Mouse (Mus musculus) liver, embryonic 13.5 days (tissue): ENCODE data around the gene Zmiz1. TPM values are rescaled to one million over a fixed set of nuclear protein-coding genes. Genes with fewer than 3 reads are reported as not detected.

Source experiments
- ATAC-seq: fragments of 200-750 bp; cut with Nextera tagmentation; 2 replicates; pipeline ENCODE4 v1.8.0; 2017; ENCODE audit warnings: low read depth, mild to moderate bottlenecking, moderate number of reproducible peaks, moderate library complexity
- DNase-seq: peaks from one replicate; pipeline ENCODE4 v3.0.0; 2022
- H3K27ac ChIP-seq: fragments of 300-500 bp; sonication (generic); 2 replicates; pipeline ENCODE4 v1.5.1; 2015; ENCODE audit warnings: moderate library complexity, mild to moderate bottlenecking, inconsistent platforms
- H3K27me3 ChIP-seq: fragments of 300-500 bp; sonication (generic); 2 replicates; pipeline ENCODE4 v1.6.1; 2015; ENCODE audit warnings: mild to moderate bottlenecking, inconsistent platforms
- H3K36me3 ChIP-seq: fragments of 300-500 bp; sonication (generic); 2 replicates; pipeline ENCODE4 v1.6.1; 2015; ENCODE audit warnings: mild to moderate bottlenecking, inconsistent platforms
- H3K4me1 ChIP-seq: fragments of 300-500 bp; sonication (generic); replicated peaks from 2 replicates; pipeline ENCODE4 v1.6.1; 2015; ENCODE audit warnings: inconsistent platforms
- H3K4me2 ChIP-seq: fragments of 300-500 bp; sonication (generic); 2 replicates; pipeline ENCODE4 v1.6.1; 2015; ENCODE audit warnings: inconsistent platforms, mild to moderate bottlenecking, moderate library complexity
- H3K4me3 ChIP-seq: fragments of 300-500 bp; sonication (generic); replicated peaks from 2 replicates; pipeline ENCODE4 v1.5.1; 2015; ENCODE audit warnings: mild to moderate bottlenecking, inconsistent platforms
- H3K9ac ChIP-seq: fragments of 300-500 bp; sonication (generic); 2 replicates; pipeline ENCODE4 v1.6.1; 2015; ENCODE audit warnings: mild to moderate bottlenecking, inconsistent platforms
- H3K9me3 ChIP-seq: fragments of 300-500 bp; sonication (generic); replicated peaks from 2 replicates; pipeline ENCODE4 v1.6.1; 2016; ENCODE audit warnings: inconsistent platforms
- WGBS: fragments of 180-500 bp; shearing (Covaris S2); methylation state at CpG from one replicate; pipeline ENCODE4 v1.1.7; 2015; ENCODE audit not compliant: insufficient replicate concordance; 5-methylcytosine and 5-hydroxymethylcytosine counted together
- polyA plus RNA-seq: library from polyadenylated mRNA; unstranded; fragments of >200 nt; fragmentation: Nextera tagmentation; extraction: Ambion mirVana; gene quantifications from 2 replicates; pipeline ENCODE4 v1.2.1, GENCODE M21; 2015

The Zmiz1 gene
- polyA plus RNA-seq, 1 experiment from 2014 or later, result 4.5 TPM

DNA sequence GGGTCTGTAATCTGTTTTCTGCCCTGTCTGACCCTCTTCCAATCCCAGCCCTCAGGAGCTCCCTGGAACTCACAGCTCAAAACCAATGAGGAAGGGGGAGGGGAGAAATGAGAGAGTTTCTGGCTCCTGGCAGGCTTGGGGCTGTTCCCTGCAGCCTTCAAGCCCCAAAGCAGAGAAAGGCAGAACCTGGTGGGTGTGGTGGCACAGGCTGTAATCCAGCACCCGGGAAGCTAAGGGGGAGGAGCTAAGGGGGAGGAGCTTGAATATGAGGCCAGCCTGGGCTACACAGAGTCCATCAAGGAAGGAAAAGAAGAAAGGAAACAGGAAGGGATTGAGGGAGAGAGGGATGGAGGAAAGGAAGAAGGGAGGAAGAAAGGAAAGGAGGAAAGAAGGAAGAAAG, 18.9 kb upstream of the Zmiz1 start:
- Histone ChIP-seq H3K4me2 (no peak overlapping the region), H3K4me1 (peaks cover 19% of the 10 kb centered on the region), H3K9ac (no peak overlapping the region), H3K27me3 (no peaks in the 10 kb centered on the region), H3K9me3 (no peaks in the 10 kb centered on the region), H3K36me3 (no peaks in the 10 kb centered on the region), H3K27ac (no peak overlapping the region), H3K4me3 (no peak overlapping the region)
- no peak for ATAC-seq
- no peak for DNase-seq
- 4% methylated on average over 1 of the region's 1 CpGs for WGBS

DNA sequence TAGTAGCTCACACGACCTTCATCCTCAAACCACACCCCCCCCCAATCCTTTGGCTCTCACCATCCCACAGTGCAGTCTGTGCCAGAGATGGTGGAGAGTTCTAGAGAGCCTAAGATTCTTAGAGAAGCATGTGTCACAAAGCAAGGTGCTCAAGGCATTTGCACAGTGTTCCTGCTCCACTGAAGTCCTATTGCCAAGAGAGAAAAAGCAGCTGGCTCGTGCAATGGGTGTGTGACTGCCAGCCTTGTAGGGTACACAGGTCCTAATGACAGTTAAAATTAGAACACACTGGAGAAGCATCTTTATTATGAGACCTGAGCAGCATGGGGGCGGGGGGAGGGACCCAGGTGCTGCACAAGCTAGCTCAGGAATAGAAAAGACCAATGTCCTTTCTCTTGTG, 18.2 kb upstream of the Zmiz1 start:
- peaks cover 19% of the 10 kb centered on the region for H3K4me1 ChIP-seq
- ATAC-seq (no peak), DNase-seq (no peak)
- H3K27me3 ChIP-seq, result no peaks in the 10 kb centered on the region
- H3K27ac ChIP-seq, result no peak overlapping the region
- no peaks in the 10 kb centered on the region for H3K9me3 ChIP-seq
- no peak overlapping the region for H3K4me3 ChIP-seq
- H3K4me2 ChIP-seq, result no peak overlapping the region
- H3K9ac ChIP-seq, result no peak overlapping the region
- 44% methylated on average over 3 of the region's 3 CpGs for WGBS
- no peaks in the 10 kb centered on the region for H3K36me3 ChIP-seq

DNA sequence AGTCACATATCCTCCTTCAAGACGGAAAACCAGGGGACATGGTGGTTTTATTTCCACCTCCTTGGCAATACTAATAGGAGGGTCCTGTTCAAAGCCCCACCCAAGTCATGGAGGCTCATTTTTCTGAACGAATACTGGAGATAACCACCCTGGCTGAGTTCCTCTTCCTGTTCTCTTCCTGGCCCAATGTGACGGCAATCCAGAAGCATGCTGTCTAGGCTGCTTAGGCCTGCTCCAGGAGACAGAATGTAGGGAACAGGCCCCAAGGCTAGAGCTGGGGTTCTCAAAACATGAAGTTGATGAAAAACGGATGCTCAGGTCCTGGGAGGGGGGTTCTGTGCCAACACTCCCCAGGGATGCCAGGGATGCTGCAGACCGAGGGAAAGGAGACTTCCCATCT, 17.5 kb upstream of the Zmiz1 start:
- Histone ChIP-seq H3K9ac (no peak overlapping the region), H3K4me3 (no peak overlapping the region), H3K27ac (no peak overlapping the region), H3K4me1 (peaks cover 19% of the 10 kb centered on the region), H3K27me3 (no peaks in the 10 kb centered on the region), H3K9me3 (no peaks in the 10 kb centered on the region), H3K36me3 (no peaks in the 10 kb centered on the region), H3K4me2 (no peak overlapping the region)
- 46% methylated on average over 5 of the region's 5 CpGs for WGBS
- no peak for DNase-seq
- no peak for ATAC-seq

DNA sequence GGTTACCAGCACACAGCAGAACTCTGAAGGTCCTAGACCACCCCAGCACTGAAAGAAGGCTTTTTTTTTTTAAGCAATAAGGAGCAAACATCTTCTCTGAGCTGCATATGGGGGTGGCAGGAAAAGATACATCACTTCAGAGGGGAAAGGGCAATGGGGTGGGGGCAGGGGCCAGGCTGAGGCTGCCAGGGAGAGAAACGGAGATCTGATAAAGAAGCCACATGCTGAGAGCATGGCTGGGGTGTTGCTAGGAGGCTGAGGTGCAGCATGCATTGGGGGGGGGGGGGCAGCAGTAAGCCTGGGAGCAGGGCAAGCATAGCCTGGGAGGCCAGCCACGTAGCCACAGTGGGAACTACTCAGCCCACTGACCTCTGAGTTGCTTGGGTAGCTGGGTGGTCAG, 16.3 kb upstream of the Zmiz1 start:
- WGBS, result 19% methylated on average over 2 of the region's 2 CpGs
- Histone ChIP-seq H3K9me3 (no peaks in the 10 kb centered on the region), H3K4me3 (no peak overlapping the region), H3K27ac (no peak overlapping the region), H3K9ac (no peak overlapping the region), H3K4me2 (no peak overlapping the region), H3K36me3 (no peaks in the 10 kb centered on the region), H3K27me3 (no peaks in the 10 kb centered on the region), H3K4me1 (peaks cover 19% of the 10 kb centered on the region)
- DNase-seq (no peak), ATAC-seq (peak; percentile 38; the same call in 1 of the 2 replicates)

DNA sequence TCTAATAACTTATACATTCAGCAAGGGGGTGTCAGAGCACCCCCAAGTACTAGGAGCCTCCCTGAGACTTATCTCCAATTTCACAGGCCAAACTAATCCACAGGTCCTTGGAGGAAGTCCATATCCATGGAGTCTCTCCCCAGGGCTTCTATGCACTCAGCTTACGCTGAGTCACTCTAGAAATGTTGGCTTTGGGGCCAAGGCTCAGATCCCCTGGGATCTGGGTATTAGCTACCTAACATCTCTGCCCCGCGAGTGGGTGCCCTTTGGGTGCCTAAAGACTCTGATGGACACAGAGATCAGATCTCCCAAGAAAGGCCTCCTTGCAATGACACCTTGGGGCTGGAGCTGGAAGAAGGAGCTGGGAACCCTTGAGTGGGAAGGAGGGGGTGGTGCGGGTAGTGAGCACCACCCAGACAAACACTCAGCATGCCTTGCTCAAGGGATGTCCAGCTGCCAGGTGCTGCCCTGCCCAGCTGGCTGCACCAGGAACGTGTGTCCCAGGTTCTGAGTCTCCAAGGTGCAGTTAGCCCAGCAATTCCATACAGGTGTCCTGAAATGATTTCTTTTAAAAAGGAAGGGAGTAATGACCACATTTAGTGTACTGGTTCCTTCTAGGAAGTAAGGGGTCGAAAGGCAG, 11.7 kb upstream of the Zmiz1 start:
- Histone ChIP-seq H3K9ac (no peak overlapping the region), H3K4me1 (peaks cover 39% of the 10 kb centered on the region), H3K9me3 (no peaks in the 10 kb centered on the region), H3K4me3 (no peak overlapping the region), H3K4me2 (no peak overlapping the region), H3K27me3 (peaks cover 3% of the 10 kb centered on the region; the same call in 1 of the 2 replicates), H3K27ac (no peak overlapping the region), H3K36me3 (no peaks in the 10 kb centered on the region)
- ATAC-seq (no peak), DNase-seq (no peak)
- WGBS, result 73% methylated on average over 6 of the region's 6 CpGs

DNA sequence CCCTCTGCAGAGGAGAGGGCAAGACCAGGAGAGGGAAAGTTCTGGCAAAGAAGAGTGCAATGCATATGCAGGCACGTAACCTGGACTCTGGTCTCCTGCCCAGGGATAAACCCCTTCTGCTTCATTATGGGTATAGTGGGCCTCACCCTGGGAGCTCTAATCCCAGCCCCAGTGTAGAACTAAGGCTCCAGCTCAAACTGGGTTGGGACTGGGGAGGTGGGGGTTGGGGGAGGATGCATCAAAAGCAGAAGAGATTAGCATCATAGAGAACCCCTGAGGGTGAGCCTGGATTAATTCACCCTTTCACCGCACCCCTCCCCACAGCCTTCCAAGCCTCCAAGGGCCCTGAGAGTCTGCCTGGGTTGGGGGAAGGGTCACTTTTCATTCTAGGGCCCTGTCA, 10.5 kb upstream of the Zmiz1 start:
- no peak for DNase-seq
- H3K9ac ChIP-seq, result no peak overlapping the region
- H3K9me3 ChIP-seq, result no peaks in the 10 kb centered on the region
- no peak for ATAC-seq
- peaks cover 12% of the 10 kb centered on the region for H3K27me3 ChIP-seq
- H3K4me2 ChIP-seq, result no peak overlapping the region
- 74% methylated on average over 2 of the region's 2 CpGs for WGBS
- no peaks in the 10 kb centered on the region for H3K36me3 ChIP-seq
- H3K4me3 ChIP-seq, result no peak overlapping the region
- peaks cover 39% of the 10 kb centered on the region for H3K4me1 ChIP-seq
- H3K27ac ChIP-seq, result no peak overlapping the region

DNA sequence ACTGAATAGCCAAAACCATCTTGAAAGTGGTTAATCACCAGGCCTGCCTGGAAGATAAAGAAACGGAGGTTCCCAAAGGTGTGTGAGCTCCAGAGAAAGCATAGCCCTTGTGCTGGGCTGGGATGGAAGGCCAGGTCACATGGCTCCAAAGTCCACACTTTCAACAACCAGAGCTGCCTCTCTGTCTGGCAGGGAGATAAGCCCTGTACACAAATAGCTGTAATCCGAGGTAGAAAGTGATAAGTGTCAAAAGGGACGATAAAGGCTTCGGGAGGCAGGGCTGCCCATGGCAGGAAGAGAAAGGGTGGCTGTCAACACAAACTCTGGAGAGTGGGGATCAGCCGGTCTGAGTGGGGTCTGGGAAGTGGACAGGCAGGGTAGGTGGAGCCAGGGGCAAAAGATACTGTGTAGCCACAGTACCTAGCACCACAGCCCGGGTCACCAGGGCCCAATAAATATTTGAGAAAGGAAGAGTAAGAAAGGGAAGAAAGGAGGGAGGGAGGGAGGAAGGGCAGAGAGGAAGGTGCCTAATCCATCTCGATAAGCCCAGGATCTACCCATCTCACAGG, 7.8 kb upstream of the Zmiz1 start:
- DNase-seq (no peak), ATAC-seq (peak; percentile 72)
- Histone ChIP-seq H3K27me3 (peaks cover 36% of the 10 kb centered on the region), H3K9ac (0 out of 2 replicates have a peak overlapping the region, but pooled peaks have one; percentile 26), H3K27ac (peak overlapping the region; percentile 68), H3K4me2 (peak overlapping the region; percentile 33; the same call in 1 of the 2 replicates), H3K4me3 (no peak overlapping the region), H3K36me3 (no peaks in the 10 kb centered on the region), H3K4me1 (peaks cover 45% of the 10 kb centered on the region), H3K9me3 (no peaks in the 10 kb centered on the region)
- 7% methylated on average over 7 of the region's 7 CpGs for WGBS

DNA sequence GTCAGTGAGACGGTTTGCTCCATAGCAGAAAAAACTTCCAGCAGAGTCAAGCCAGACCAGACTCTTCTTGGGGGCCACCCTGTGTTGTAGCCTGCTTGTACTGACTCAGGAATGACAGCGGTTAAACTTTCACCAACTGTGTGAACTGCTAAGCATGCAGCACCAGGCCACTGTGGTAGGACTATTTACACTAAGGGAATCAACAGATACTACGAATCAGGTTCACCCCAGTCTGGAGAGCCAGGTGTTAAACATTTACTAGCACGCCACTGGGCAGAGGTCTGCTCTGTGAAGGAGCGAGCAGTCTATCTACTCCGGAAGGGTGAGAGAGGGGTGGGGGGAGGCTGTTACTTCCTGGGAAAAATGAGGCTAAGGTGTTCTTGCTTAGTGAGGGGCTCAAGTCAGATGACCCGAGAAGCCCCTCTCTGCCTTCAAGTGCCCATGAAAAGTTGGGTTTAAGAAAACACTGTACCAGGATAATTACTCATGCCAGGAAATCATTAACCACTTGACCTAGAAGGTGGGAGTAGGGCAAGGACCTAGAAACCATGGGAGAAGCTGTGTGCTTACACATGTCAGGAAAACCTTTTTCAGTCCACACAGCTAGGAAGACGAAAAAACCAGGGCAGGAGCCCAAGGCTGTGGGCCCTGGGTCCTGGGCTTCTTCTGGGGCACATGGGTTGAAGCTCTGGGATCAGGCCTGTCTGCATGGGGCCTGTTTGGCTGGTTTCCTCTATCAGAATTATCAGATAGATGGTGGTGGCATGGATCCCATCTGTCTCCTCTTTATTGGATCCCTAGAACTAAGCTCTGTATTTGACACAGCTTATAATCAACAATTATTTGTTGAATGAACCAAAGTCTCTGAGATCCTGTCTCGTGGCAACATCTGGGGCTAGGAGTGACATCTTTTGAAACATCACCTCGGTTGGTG, 7.0 kb upstream of the Zmiz1 start:
- H3K4me3 ChIP-seq, result no peak overlapping the region
- DNase-seq, result no peak
- 0 out of 2 replicates have a peak overlapping the region, but pooled peaks have one; percentile 26 for H3K9ac ChIP-seq
- peaks cover 49% of the 10 kb centered on the region for H3K4me1 ChIP-seq
- H3K4me2 ChIP-seq, result peak overlapping the region; percentile 33; the same call in 1 of the 2 replicates
- no peaks in the 10 kb centered on the region for H3K36me3 ChIP-seq
- H3K27me3 ChIP-seq, result peaks cover 43% of the 10 kb centered on the region
- peak overlapping the region; percentile 68 for H3K27ac ChIP-seq
- H3K9me3 ChIP-seq, result no peaks in the 10 kb centered on the region
- WGBS, result 38% methylated on average over 10 of the region's 10 CpGs
- ATAC-seq, result peak; percentile 75

DNA sequence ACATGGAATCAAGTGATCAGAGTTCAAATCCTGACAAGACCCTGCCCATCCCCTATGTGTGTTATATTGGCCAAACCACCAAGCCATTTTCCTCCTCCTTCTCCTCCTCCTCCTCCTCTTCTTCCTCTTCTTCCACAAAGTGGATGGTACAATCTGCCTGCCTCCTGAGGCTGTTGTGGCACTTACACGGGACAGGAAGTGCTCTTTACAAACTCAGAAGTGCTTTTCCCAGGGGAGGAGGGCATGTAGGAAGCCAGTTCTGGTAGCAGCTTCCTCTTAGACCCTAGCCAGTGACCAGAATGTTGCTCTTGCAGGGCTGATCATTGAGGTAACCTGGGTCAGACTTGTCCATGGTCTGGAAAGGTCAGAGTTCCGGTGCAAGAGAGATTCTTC, 6.4 kb upstream of the Zmiz1 start:
- Histone ChIP-seq H3K27ac (peak overlapping the region; percentile 60), H3K4me1 (peaks cover 55% of the 10 kb centered on the region), H3K4me3 (no peak overlapping the region), H3K36me3 (no peaks in the 10 kb centered on the region), H3K9me3 (no peaks in the 10 kb centered on the region), H3K27me3 (peaks cover 50% of the 10 kb centered on the region), H3K4me2 (no peak overlapping the region), H3K9ac (no peak overlapping the region)
- DNase-seq, result no peak
- 21% methylated on average over 2 of the region's 2 CpGs for WGBS
- ATAC-seq, result no peak

DNA sequence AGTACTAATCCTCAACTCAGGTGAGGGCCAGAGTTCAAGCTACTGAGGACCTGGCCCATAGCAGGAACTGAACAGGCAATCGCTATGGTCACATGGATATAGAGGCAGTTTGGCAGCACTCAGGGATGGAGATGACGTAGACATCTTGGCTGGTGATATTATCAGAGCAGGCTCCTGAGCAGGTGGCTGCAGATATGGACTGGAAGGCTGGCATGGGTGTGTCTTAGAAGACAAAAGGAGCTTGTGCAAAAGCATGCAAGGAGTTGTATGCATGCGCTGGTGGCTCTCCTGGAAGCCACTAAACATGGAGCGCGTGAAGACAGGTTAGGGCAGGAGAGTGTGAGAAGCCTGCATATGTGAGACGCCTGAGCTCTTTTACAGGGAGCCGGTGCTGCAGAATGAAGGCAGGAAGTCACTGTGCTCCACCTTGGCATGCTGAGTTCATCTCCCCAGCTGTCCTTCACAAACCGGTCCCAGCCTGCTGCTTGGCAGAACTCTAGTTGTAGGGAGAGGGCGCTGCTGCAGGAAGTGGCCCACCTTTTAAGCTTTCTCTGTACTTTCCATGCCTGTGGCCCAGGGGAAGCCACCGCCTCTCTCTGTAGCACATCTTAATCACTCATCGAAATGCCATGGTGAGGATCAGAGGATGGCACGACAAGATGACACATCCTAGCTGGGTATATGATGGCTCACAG, 4.8 kb upstream of the Zmiz1 start:
- Histone ChIP-seq H3K27me3 (peaks cover 63% of the 10 kb centered on the region), H3K4me1 (peaks cover 63% of the 10 kb centered on the region), H3K27ac (no peak overlapping the region), H3K9ac (no peak overlapping the region), H3K9me3 (no peaks in the 10 kb centered on the region), H3K36me3 (no peaks in the 10 kb centered on the region), H3K4me2 (no peak overlapping the region), H3K4me3 (no peak overlapping the region)
- DNase-seq (no peak), ATAC-seq (no peak)
- 65% methylated on average over 12 of the region's 12 CpGs for WGBS
